Mouse (Mus musculus) CD4-positive naive resting alpha-beta T cell, adult 57 days (primary cell): ENCODE data around the gene Cc2d1a. TPM values are rescaled to one million over a fixed set of nuclear protein-coding genes. Genes with fewer than 3 reads are reported as not detected.

Experiments
- total RNA-seq: library from RNA; stranded (reverse); gene quantifications from one replicate; pipeline ENCODE4 v1.2.4, GENCODE M21; 2023

Gene Cc2d1a
- total RNA-seq: 32.5 TPM

DNA sequence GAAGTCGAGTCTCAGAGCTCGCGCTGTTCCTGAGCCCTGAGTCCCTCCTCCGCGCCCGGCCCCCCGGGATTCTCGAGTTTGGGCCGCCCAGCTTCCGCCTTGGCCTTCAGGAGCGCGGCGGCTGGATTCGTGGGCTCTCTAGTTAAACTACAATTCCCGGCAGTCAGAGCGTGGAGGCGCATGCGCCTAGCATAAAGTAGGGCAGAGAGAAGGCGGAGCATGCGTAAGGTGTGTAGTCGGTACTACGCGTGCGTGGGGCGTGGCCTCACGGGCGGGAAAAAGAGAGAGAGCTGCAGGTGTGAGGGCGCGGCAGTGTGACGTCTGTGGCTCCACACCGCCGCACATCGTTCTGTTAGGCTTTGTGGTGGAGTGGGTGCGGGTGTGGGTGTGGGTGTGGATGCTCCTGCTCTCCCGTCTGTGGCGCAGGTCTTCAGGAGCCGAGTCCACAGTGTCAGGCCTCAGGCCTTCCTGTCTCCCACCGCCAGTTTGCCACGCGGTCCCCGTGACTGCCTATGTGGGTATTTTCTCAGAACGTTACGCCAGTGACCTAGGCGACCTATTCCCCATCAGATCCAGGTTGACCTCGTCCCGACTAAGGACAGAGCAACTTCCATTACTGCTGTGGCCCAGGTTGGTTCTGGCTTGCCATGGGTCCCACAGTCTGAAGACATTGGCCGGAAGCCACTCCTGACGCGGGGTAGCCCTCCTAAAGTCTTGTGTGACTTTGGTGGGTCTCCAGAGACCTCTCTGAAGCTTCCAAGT lies at the start of gene Cc2d1a, which contains the start of gene 4930432K21Rik:
Gene Cc2d1a, minus strand, starts transcription at position 168 of the 762 bp plus-strand sequence.
Gene 4930432K21Rik, plus strand, starts transcription at position 257 of the 762 bp plus-strand sequence.

DNA sequence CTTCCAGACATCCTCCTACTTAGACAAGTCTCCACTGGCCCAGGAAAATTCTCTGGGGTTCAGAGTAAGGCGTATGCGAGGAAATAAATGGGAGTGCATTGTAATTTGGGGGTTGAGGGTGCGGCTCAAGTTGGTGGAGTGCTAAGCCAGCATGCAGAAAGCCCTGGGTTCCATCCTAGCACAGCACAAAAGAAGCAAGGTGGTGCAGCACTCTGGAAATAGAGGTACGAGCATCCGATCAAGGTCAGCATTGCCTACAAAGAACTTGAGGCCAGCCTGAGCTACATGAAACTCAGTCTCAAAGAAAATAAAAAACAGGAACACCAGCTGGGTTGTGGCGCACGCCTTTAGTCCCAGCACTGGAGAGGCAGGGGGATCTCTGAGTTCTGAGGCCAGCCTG lies 37.4 kb upstream of the Cc2d1a start, which contains the start of gene Nanos3:
Gene Nanos3, minus strand, starts transcription at position 101 of the 400 bp plus-strand sequence.

DNA sequence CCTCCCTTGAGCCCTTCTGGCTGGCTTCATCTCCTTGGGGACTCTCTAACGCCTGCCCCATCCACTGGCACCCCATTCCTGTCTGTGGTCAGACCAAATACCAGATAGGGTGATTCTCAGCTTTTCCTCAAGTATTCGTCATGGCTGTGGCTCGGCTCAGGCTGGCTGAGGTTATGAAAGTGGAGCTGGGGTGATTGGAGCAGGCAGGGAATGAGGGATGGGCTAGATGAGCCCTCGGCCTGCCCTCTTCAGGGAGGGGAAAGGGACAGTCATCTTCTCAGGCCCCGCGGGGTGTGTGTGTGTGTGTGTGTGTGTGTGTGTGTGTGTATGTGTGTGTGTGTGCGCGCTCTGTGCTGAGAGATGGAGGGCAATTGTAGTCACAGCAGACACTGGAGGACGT lies 22.1 kb downstream of the Cc2d1a start, which contains the start of gene Podnl1:
Gene Podnl1, plus strand, starts transcription at position 334 of the 400 bp plus-strand sequence.

DNA sequence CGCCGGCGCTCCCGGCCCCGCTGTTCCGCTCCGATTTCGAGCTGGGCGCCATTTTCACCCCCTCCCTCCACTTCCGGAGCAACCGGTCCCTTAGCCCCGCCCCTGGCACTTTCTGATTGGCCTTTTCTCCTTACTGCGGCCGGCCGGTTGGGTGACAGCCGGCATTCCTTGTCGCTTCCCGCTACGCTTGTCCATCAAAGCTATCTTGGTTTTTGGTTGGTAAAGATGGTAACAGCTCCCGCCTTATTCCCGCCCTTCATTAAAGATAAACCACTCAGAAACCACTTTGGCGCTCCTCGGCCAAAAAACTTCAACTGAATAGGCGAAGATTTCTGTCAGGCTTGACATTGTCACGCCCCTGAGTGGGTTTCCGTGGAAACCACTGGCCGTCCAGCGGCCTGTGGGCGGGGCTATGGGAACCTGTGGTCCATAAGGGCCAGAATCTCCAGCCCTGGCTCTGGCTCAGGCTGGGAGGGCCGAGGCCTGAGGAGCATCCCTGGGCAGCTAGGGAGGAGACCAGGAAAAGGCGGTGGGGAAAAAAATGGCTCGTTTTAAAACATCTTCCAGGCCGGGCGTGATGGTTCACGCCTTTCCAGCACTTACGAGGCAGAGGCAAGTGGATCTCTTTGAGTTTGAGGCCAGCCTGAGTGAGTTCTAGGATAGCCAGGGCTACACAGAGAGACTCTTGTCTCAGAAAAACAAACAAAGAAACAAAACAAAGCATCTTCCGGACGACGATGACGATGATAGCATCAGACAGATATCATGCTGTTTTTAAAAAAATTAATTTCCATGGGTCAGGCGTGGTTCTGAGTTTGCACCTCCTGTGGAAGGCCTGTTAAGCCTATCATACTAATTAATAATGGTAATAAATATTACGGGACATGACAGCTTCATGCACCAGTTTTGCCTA lies 42.8 kb downstream of the Cc2d1a start, which contains the start of gene Dcaf15:
Gene Dcaf15, minus strand, starts transcription at position 72 of the 913 bp plus-strand sequence.

Other genes starting within 250 kb of the Cc2d1a start
- 70.9 TPM for gene Adgrl1, start 247.8 kb downstream of the Cc2d1a start, total RNA-seq
- gene Gm10644, start 192.7 kb downstream of the Cc2d1a start, total RNA-seq: 1.3 TPM
- 5.4 TPM for gene Asf1b, start 192.4 kb downstream of the Cc2d1a start, total RNA-seq
- gene Prkaca, start 174.9 kb downstream of the Cc2d1a start, total RNA-seq: 37.8 TPM
- 52.6 TPM for gene Samd1, start 150.3 kb downstream of the Cc2d1a start, total RNA-seq
- gene 1700067K01Rik, start 146.4 kb downstream of the Cc2d1a start, total RNA-seq: not detected
- gene 2210011C24Rik, start 135.8 kb downstream of the Cc2d1a start, total RNA-seq: not detected
- gene Palm3, start 126.5 kb downstream of the Cc2d1a start, total RNA-seq: not detected
- gene Il27ra, start 105.3 kb downstream of the Cc2d1a start, total RNA-seq: 280 TPM
- gene Rln3, start 102.9 kb downstream of the Cc2d1a start, total RNA-seq: 1.4 TPM
- gene Gm10643, start 82.8 kb downstream of the Cc2d1a start, total RNA-seq: 5.0 TPM
- gene Rfx1, start 81.1 kb downstream of the Cc2d1a start, total RNA-seq: 124 TPM
- gene Dcaf15, start 43.2 kb downstream of the Cc2d1a start, total RNA-seq: 69.1 TPM
- 3.8 TPM for gene Podnl1, start 21.9 kb downstream of the Cc2d1a start, total RNA-seq
- gene 4930432K21Rik, start 89 bp upstream of the Cc2d1a start, total RNA-seq: 2.4 TPM
- gene Nanos3, start 37.3 kb upstream of the Cc2d1a start, total RNA-seq: not detected
- gene Zswim4, start 89.1 kb upstream of the Cc2d1a start, total RNA-seq: 32.3 TPM
- gene D8Ertd738e, start 101.8 kb upstream of the Cc2d1a start, total RNA-seq: 199 TPM
- gene Mri1, start 109.4 kb upstream of the Cc2d1a start, total RNA-seq: 43.7 TPM
- gene Ccdc130, start 122.4 kb upstream of the Cc2d1a start, total RNA-seq: 16.2 TPM
- gene Cacna1a, start 240.5 kb upstream of the Cc2d1a start, total RNA-seq: 7.9 TPM